Mouse (Mus musculus): ENCODE data around the gene Mvb12b.

The Mvb12b gene

DNA sequence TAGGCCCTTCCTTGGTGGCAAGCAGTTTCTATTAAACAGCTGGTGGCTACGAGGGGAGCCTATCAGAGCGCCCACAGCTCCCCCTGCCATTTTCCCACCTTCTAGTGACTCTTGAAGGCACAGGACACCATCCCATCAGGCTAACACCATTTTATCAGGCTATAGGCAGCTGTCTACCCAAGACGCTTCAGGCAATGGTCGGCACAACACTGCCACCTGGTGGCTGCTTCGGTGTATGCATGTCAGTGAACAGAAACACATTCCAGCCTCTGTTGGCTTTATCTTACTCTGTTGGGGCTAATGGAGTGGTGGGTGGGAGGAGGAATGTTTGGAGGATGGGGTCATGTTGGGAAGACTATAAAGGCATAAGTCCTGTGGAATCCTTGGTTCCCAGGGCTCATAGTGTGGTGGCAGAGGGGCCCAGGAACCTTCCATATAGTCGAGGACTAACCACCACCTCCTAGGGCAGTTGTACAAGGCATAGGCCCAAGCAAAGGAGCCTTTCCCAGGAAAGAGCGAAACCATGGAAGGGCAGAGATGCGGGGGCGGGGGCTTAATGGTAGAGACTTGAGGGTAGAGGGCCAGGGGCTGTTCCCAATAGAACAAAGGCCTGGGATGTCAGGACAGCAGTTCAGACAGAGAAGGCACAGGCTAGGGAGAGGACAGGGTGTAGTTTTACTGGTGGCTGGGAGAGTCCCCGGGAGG, 152.8 kb downstream of the Mvb12b start:
- DNase-seq (ENCODE audit: low read depth), result peak; percentile 50

- no peak for DNase-seq (ENCODE audit: low read depth)
Measured at GRCm38 (mm10) chr2:33729701-33730100, 158.0 kb downstream of the Mvb12b start.

DNA sequence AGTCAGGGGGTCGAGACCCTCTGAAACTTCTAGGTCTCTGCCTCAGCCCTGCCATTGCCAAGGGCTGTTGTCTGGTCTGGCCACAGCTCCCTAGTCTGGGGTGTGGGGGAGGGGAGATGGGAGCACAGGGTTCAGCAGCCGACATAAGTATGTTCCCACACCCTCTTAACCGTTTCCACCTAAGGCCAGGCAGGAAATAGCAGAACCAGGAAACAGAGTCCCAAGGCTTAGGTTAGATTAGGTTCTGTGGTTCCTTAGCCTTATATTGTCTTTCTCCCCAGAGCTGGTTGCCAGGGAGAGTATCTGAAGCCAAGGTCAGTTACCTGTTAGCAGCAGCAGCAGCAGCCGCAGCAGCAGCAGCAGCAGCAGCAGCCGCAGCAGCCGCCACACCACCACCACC, 160.5 kb downstream of the Mvb12b start:
- no peak for DNase-seq (ENCODE audit: low read depth)

DNA sequence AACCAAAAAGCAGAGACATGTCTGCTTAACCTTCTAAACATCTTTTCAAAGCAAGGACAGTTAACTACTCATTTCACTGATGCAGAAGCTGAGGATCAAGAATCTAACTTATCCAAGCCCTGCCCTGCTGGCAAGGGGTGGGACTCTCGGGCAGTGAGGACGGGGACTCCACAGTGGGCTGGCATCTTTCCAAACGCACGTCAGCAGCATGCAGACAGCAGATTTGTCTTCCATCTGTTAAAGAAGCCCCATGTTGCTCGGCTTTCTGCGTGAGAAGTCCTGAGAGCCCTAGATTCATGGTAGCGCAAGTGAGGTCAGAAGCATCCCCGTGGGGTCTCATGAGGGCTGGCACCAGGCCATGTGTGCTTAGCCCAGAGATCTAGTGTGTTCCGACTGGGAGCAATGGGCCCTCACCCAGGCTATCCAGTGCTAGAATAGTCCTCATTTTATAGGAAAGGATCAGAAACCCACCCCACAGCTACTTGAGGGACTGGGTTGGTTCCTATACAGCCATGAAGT, 167.3 kb downstream of the Mvb12b start:
- DNase-seq (ENCODE audit: low read depth), result no peak

- no peak for DNase-seq (ENCODE audit: low read depth)
Measured at GRCm38 (mm10) chr2:33719339-33720066, 168.2 kb downstream of the Mvb12b start.

GRCm38 (mm10) chr2:33718561-33718960, 169.2 kb downstream of the Mvb12b start:
- DNase-seq (ENCODE audit: low read depth), result no peak

GRCm38 (mm10) chr2:33717821-33718351, 169.9 kb downstream of the Mvb12b start:
- DNase-seq (ENCODE audit: low read depth), result no peak

- no peak for DNase-seq (ENCODE audit: low read depth)
Measured at GRCm38 (mm10) chr2:33717378-33717777, 170.4 kb downstream of the Mvb12b start.

DNA sequence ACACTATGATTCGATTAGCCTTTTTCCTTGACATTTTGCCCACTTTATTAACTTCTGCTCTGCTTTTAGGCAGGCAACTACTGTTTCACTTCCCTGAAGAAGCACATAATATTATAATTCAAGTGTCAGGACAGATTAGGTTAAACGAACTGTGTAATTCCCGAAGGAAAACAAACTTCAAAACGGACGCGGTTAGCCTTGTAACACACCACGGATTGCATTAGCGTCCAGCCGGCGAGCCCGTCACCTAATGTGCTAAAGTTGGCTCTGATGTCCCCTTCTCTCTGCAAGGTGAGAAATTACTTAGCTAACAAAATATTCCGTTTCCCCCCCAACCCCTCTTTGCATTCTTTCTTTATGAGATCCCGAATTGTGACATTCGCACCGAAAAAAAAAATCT, 170.9 kb downstream of the Mvb12b start:
- DNase-seq (ENCODE audit: low read depth), result no peak

- DNase-seq (ENCODE audit: low read depth), result no peak
Measured at GRCm38 (mm10) chr2:33714932-33715331, 172.8 kb downstream of the Mvb12b start.

DNA sequence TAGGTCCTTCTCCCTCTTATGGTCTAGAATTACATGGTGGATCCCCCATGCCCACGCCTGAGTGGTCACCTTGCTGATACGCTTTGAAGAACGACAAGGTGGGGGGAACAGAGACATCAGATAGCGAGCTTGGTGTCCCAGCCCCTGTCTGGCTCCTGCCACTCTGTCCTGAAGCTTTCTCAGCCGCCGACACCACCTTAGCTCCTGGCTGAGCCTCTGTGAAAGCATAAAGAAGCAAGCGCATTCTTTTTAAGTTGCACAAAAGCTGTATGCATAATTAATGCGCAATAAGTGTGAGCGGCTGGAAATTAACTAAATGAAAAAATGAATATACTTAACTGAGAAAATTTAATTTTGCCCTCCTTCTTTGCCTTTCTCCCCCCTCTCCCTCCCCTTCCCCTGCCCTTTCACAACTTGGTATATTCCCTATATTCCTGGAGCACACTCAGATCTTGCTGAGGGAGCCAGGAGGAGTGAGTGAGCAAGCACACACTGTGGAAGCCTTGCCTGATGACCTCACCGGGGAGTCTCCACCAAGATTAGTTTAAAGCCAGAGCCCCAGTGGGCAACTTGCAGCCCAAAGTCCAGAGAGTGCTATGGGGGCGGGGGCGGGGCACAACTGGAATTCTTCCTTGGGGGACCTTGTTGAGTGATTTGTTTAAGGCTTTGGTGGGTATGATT, 174.0 kb downstream of the Mvb12b start:
- no peak for DNase-seq (ENCODE audit: low read depth)

- DNase-seq (ENCODE audit: low read depth), result no peak
Measured at GRCm38 (mm10) chr2:33712811-33713210, 174.9 kb downstream of the Mvb12b start.

GRCm38 (mm10) chr2:33708831-33709230, 178.9 kb downstream of the Mvb12b start:
- no peak for DNase-seq (ENCODE audit: low read depth)

- DNase-seq (ENCODE audit: low read depth), result no peak
Measured at GRCm38 (mm10) chr2:33708096-33708495, 179.7 kb downstream of the Mvb12b start.

- DNase-seq (ENCODE audit: low read depth), result no peak
Measured at GRCm38 (mm10) chr2:33706403-33706802, 181.3 kb downstream of the Mvb12b start.

DNA sequence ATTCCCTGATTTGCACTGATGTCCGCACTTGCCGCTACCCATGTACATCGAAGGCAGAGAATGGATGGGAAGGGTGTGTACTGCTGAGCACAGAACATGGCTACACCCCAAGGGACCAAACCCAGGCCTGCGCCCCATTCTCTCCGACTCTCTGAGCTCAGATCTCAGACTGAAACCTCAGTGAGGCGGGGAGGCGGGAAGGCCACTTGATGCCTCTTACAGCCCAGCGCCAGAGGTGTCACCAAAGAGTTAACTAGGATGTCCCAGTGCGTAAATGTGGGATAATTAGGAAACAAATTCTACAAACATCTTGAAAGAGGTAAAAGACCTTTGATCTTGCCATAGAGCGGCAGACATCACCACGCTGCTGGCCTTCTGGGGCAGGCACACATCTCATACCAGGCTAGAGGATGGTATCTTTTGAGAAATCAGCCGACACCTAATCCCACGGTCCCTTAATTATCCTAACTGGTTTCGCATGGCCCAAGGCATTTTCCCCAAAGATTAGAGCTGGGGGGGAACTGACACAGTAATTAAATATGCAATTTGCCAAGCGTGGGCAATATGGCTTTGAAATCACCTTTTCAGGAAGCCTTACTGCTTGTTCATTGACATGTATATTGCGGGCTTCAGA, 181.9 kb downstream of the Mvb12b start:
- no peak for DNase-seq (ENCODE audit: low read depth)

DNA sequence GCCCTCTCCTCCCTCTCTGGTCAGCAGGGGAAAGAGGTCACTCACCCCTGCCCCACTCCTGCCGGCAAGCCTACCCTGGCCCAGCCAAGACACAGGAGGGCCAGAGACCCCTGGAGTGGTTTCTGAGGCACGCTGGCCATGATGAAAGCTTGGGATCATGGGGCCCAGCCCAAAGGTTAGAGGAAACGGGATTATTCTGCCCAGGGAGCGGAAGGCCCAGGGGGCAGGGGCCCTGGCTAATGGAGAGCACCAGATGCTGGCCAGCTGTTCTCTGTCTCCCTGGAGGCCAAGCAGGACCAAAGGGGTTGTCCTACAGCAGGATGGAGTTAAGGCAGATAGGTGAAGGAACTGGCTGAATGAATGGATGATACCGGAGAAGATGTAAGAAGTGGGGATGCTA, 184.5 kb downstream of the Mvb12b start:
- no peak for DNase-seq (ENCODE audit: low read depth)

DNA sequence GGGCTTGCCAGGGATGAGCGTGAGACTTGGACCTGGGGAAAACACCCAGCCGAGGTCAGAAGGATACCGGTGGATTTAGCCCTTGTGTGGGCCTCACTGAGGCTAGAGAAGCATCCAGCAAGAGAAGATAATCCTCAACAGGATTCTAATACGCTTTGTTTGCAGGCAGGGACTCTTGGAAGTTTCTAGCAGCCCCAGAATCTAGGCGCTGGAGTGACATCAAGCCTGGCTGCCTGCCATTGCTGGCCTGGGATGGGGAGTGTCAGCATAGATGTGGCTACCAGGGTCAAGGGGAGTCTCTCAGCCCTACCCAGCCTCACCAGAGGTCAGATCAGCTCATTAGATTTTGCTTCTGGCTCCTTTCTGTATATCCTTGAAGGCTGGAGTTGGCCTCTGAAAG, 185.0 kb downstream of the Mvb12b start:
- no peak for DNase-seq (ENCODE audit: low read depth)

DNA sequence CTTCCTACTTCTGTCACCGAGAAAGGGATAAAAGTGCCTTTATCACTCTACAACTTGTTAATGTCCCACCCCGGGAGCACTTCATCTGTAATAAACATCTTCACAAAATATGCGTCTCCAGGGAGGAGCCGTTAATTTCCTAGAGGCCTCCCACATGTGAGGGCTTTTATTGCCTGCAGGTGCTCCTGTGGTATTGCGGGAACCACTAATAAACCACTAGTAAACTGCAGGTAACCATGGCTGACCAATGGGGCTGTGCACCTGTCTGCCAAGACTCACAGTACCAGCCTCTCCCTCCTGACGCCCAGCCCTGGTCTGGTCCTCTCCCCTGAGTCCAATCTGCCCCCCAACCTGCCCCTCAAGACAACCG, 186.3 kb downstream of the Mvb12b start:
- no peak for DNase-seq (ENCODE audit: low read depth)

GRCm38 (mm10) chr2:33700581-33701445, 186.9 kb downstream of the Mvb12b start:
- no peak for DNase-seq (ENCODE audit: low read depth)

- no peak for DNase-seq (ENCODE audit: low read depth)
Measured at GRCm38 (mm10) chr2:33698898-33699297, 188.8 kb downstream of the Mvb12b start.

All from c-Kit-positive CD71-positive TER-119-negative erythroid progenitor cells, embryonic 14.5 days (primary cell).